Mouse (Mus musculus): ENCODE results near the gene H3f3b.

DNA sequence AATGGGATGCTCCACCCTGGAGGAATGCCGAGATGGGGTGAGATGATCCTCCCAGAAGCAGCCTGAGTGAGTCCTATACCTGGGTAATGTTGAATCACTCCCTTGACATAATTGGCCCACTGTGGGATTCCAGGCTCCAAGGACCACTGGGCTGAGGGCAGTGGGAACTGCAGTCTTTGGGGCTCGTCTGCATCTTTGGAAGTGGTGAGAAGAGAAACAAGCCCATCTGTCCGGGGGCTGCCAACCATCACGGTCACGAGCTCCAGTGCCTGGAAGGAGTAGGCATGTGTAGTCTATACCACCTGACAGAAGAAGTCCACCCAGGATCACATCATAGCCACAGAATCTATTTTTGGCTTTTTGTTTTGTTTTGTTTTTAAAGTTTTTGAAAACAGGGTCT is 16.8 kb downstream of the H3f3b start:
- TF ChIP-seq POLR2A (IDR thresholded peaks at IDR 0.05; ENCODE audit: extremely low read depth, insufficient read depth, low read length) (no peak), CTCF (IDR thresholded peaks at IDR 0.05; ENCODE audit: extremely low read depth, insufficient read depth, low read length) (no peak)
